Mouse (Mus musculus) hindbrain, embryonic 13.5 days (tissue): ENCODE data around the gene Sgpp1. TPM values are rescaled to one million over a fixed set of nuclear protein-coding genes. Genes with fewer than 3 reads are reported as not detected.
"Not testable (repeated sequence)": the region's sequence is repeated elsewhere in the genome, so short reads cannot be mapped to it uniquely, and the experiment has no call there.

ENCODE experiments used
- ATAC-seq: fragments of 200-750 bp; cut with Nextera tagmentation; 2 replicates; pipeline ENCODE4 v1.8.0; 2017; ENCODE audit warnings: moderate TSS enrichment; ENCODE audit not compliant: low FRiP score
- H3K27ac ChIP-seq: fragments of 300-500 bp; sonication (generic); 2 replicates; pipeline ENCODE4 v1.5.1; 2015; ENCODE audit warnings: inconsistent platforms, mild to moderate bottlenecking, moderate library complexity
- H3K27me3 ChIP-seq: fragments of 300-500 bp; sonication (generic); 2 replicates; pipeline ENCODE4 v1.6.1; 2015; ENCODE audit warnings: mild to moderate bottlenecking, inconsistent platforms
- H3K36me3 ChIP-seq: fragments of 300-500 bp; sonication (generic); 2 replicates; pipeline ENCODE4 v1.6.1; 2015; ENCODE audit warnings: mild to moderate bottlenecking, inconsistent platforms
- H3K4me1 ChIP-seq: fragments of 300-500 bp; sonication (generic); replicated peaks from 2 replicates; pipeline ENCODE4 v1.6.1; 2015; ENCODE audit warnings: inconsistent platforms
- H3K4me2 ChIP-seq: fragments of 300-500 bp; sonication (generic); 2 replicates; pipeline ENCODE4 v1.6.1; 2015; ENCODE audit warnings: inconsistent platforms, mild to moderate bottlenecking, moderate library complexity
- H3K4me3 ChIP-seq: fragments of 300-500 bp; sonication (generic); 2 replicates; pipeline ENCODE4 v1.5.1; 2015; ENCODE audit warnings: mild to moderate bottlenecking, inconsistent platforms
- H3K9ac ChIP-seq: fragments of 300-500 bp; sonication (generic); 2 replicates; pipeline ENCODE4 v1.6.1; 2015; ENCODE audit warnings: mild to moderate bottlenecking, inconsistent platforms
- H3K9me3 ChIP-seq: fragments of 300-500 bp; sonication (generic); 2 replicates; pipeline ENCODE4 v1.6.1; 2016; ENCODE audit warnings: inconsistent platforms
- WGBS: fragments of 180-500 bp; shearing (Covaris S2); methylation state at CpG from one replicate; pipeline ENCODE4 v1.1.7; 2015; 5-methylcytosine and 5-hydroxymethylcytosine counted together
- polyA plus RNA-seq: library from polyadenylated mRNA; unstranded; fragments of >200 nt; fragmentation: Nextera tagmentation; extraction: Ambion mirVana; gene quantifications from 2 replicates; pipeline ENCODE4 v1.2.1, GENCODE M21; 2015

Gene Sgpp1
- polyA plus RNA-seq, 1 experiment from 2014 or later = 9.2 TPM

DNA sequence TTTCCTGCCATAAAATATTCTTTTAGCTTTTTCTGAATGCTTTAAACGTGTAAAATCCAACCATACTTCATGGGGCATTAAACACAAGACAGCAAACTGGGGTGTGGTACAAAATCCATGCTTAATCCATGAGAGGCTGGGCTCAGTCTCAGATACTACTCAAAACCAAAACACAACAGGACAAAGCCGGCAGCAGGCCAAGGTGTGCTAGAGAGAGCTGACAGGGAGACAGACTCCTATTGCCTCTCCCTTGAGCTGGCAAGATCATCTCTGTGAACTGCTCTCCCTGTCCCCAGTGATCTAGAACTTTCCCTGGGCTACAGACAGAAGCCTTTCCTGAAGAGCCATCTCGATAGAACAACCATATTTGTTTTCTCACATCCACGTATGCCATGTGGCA lies 5.1 kb downstream of the Sgpp1 start:
- H3K27me3 ChIP-seq = 0 out of 2 replicates have a peak, but pooled peaks cover 7% of the 10 kb centered on the region
- peaks cover 3% of the 10 kb centered on the region for H3K36me3 ChIP-seq
- no peak overlapping the region for H3K9ac ChIP-seq
- no peak overlapping the region for H3K27ac ChIP-seq
- no peaks in the 10 kb centered on the region for H3K9me3 ChIP-seq
- 80% methylated on average over 4 of the region's 4 CpGs for WGBS
- no peak for ATAC-seq
- no peak overlapping the region for H3K4me3 ChIP-seq
- no peak overlapping the region for H3K4me2 ChIP-seq
- peaks cover 26% of the 10 kb centered on the region for H3K4me1 ChIP-seq

DNA sequence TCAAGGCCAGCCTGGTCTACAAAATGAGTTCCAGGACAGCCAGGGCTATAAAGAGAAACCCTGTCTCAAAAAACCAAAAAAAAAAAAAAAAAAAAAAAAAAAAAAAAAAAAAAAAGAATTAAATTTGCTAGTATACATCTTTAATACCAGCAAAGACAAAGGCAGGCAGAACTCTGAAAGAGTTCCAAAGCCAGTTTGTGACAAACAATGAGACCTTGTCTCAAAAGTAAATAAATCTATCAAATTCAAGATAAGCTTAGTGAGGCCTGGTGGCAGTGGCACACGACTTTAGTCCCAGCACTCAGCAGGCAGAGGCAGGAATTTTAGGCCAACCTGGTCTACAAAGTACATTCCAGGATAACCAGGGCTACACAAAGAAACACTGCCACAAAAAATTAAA lies 5.7 kb downstream of the Sgpp1 start:
- H3K36me3 ChIP-seq = peaks cover 3% of the 10 kb centered on the region
- H3K4me2 ChIP-seq = no peak overlapping the region
- H3K9me3 ChIP-seq = no peaks in the 10 kb centered on the region
- H3K9ac ChIP-seq = no peak overlapping the region
- H3K27me3 ChIP-seq = 0 out of 2 replicates have a peak, but pooled peaks cover 7% of the 10 kb centered on the region
- WGBS = 81% methylated on average over 1 of the region's 1 CpGs
- no peak overlapping the region for H3K27ac ChIP-seq
- ATAC-seq = no peak
- no peak overlapping the region for H3K4me3 ChIP-seq
- H3K4me1 ChIP-seq = peaks cover 26% of the 10 kb centered on the region

DNA sequence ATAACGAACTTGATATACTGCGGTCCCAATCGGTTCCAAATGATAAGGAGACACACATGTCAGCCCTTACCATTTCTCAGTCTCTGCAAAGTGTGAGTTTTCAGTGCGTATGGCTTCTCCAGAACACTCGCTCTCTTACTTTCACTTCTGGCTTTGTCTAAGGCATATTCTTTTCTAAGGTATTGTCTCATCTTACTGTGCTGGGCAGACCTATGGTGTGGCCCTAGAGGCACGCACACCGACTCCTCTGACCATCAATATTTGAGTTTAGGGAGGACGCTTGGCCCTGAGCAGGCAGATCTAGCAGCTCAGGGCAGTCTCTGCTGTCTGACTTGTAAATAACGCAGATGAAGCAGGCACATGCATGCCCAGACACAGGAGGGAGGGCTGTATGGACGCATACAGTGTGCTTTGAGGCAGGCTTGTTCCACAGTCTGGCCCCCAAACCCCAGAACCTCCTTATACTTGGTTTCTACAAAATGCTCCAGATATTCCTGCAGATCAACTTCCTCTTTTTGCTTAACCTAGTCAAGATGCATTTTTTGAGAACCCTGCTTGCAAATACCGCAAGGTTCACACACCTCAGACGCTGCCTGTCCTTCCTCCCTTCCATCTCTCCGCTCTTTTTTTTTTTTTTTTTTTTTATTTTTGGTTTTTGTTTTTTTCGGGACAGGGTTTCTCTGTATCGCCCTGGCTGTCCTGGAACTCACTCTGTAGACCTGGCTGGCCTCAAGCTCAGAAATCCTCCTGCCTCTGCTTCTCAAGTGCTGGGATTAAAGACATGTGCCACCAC lies 8.0 kb downstream of the Sgpp1 start:
- no peaks in the 10 kb centered on the region for H3K9me3 ChIP-seq
- WGBS = 94% methylated on average over 15 of the region's 15 CpGs

DNA sequence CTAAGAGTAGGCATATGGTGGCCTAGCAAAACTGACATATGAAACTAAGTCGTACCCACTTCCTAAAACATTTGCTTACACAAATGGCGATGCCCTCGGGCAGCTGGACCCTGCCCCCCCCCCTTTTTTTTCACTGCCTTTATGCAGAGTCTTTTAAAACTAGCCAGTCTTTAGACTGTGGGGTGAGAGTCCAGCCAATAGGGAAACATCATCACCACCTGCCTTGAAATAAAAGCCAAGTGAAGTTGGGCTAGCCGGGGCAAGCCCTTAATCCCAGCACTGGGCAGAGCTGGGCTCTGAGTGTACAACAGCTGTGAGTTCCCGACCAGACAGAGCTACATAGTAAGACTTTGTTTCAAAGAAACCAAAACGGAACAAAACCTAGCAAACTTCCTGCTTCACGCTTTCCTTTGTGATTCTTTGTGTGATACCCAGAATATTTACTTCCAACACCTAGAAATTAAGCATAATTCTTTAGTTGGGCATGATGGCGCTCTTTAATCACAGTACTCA lies 9.1 kb downstream of the Sgpp1 start:
- no peaks in the 10 kb centered on the region for H3K9me3 ChIP-seq
- H3K4me3 ChIP-seq = no peak overlapping the region
- H3K27ac ChIP-seq = no peak overlapping the region
- no peak overlapping the region for H3K4me2 ChIP-seq
- H3K36me3 ChIP-seq = peaks cover 3% of the 10 kb centered on the region
- H3K27me3 ChIP-seq = no peaks in the 10 kb centered on the region
- H3K9ac ChIP-seq = no peak overlapping the region
- 79% methylated on average over 8 of the region's 8 CpGs for WGBS
- ATAC-seq = no peak
- no peaks in the 10 kb centered on the region for H3K4me1 ChIP-seq

More for the DNA sequence above, 8.0 kb downstream of the Sgpp1 start:
- no peak overlapping the region for H3K4me2 ChIP-seq
- H3K4me1 ChIP-seq = 0 out of 2 replicates have a peak, but pooled peaks cover 5% of the 10 kb centered on the region
- no peak overlapping the region for H3K9ac ChIP-seq
- no peak for ATAC-seq
- peaks cover 3% of the 10 kb centered on the region for H3K36me3 ChIP-seq
- H3K27ac ChIP-seq = no peak overlapping the region
- H3K27me3 ChIP-seq = no peaks in the 10 kb centered on the region
- no peak overlapping the region for H3K4me3 ChIP-seq

DNA sequence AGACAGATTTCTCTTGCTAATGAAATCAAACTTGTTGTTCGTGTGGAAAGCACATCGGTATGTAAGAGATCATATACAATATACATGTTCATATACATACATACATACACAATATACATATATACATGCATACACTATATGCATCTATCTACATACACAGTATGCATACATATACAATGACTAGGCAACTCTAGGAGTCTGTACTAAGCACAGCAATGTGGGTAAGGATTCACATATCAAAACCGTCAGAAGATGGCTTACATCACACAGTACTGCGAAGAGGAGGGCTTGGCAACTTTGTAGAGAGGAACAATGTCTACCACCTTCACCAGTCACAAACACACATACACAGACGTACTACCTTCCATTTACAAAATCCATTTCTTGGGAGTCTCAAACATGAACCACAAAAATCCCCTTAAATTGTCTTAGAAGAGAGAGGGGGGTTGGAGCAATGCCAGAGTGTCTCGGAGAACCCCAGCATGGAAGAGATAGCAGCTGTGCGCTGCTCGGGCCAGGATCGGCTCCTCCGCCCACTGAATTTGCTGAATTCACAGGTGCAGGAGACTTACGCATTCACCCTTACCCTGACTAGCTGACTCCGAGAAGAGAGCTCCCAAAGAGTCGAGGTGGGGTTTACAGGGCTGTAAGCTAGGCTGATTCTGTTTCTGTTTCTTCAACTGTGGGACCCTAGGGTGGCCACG lies 10.8 kb downstream of the Sgpp1 start:
- no peaks in the 10 kb centered on the region for H3K4me1 ChIP-seq
- no peaks in the 10 kb centered on the region for H3K27me3 ChIP-seq
- H3K27ac ChIP-seq = no peak overlapping the region
- H3K9me3 ChIP-seq = no peaks in the 10 kb centered on the region
- H3K9ac ChIP-seq = no peak overlapping the region
- H3K4me2 ChIP-seq = no peak overlapping the region
- WGBS = 89% methylated on average over 14 of the region's 14 CpGs
- no peak for ATAC-seq
- H3K36me3 ChIP-seq = peaks cover 8% of the 10 kb centered on the region
- no peak overlapping the region for H3K4me3 ChIP-seq

DNA sequence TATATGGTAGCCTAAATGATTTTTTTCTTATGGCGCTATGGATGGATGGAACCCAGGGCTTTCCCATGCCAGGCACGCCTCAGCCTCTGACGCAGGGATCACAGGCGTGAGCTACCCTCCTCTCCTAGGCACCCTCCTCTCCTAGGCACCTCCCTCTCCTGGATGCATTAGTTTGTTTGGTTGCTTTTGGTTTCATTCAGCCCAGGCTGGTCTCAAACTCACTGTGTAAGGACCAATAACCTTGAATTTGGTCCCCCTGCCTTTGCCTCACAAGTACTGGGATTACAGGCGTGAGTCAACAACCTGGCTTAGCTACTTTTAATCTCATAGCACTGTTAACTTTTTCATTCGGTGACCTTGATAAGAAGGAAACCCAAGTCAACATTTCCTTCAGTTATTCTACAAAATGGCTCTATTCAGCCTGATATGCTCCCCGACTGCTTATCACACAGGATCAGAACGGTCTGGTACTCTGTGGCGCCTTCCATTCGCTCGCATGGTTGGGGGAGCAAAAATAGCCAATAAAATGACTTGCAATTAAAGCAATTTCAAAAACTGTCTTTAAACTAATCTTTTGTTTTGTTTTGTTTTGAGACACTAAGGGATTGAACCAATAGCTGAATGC lies 11.6 kb downstream of the Sgpp1 start:
- peaks cover 12% of the 10 kb centered on the region for H3K36me3 ChIP-seq
- no peak overlapping the region for H3K9ac ChIP-seq
- H3K4me2 ChIP-seq = no peak overlapping the region
- WGBS = 90% methylated on average over 11 of the region's 11 CpGs
- no peak overlapping the region for H3K27ac ChIP-seq
- no peak overlapping the region for H3K4me3 ChIP-seq
- ATAC-seq = no peak
- no peaks in the 10 kb centered on the region for H3K4me1 ChIP-seq
- H3K27me3 ChIP-seq = no peaks in the 10 kb centered on the region
- no peaks in the 10 kb centered on the region for H3K9me3 ChIP-seq

DNA sequence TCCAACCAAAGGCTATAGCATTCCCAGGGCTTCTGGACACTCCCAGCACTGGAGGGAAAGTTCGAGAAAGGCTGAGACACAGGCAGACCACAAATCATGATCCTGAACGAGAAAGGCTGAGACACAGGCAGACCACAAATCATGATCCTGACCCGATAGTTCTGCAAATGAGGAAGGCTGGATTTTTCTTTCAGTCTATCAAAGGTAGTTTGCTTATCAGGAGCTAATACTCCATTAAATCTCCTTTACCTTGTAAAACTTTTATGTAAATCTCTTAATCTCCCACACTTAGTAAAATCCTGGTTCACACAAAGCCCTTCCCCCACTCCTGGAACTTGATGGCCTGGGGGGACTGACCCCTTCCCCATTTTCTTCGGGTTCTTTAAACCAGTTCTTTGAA lies 13.6 kb downstream of the Sgpp1 start:
- Histone ChIP-seq H3K36me3 (peaks cover 11% of the 10 kb centered on the region; the same call in 1 of the 2 replicates), H3K27ac (no peak overlapping the region), H3K4me2 (no peak overlapping the region), H3K9me3 (no peaks in the 10 kb centered on the region), H3K4me1 (no peaks in the 10 kb centered on the region), H3K27me3 (no peaks in the 10 kb centered on the region), H3K4me3 (no peak overlapping the region), H3K9ac (no peak overlapping the region)
- WGBS = 28% methylated on average over 4 of the region's 4 CpGs
- ATAC-seq = no peak

DNA sequence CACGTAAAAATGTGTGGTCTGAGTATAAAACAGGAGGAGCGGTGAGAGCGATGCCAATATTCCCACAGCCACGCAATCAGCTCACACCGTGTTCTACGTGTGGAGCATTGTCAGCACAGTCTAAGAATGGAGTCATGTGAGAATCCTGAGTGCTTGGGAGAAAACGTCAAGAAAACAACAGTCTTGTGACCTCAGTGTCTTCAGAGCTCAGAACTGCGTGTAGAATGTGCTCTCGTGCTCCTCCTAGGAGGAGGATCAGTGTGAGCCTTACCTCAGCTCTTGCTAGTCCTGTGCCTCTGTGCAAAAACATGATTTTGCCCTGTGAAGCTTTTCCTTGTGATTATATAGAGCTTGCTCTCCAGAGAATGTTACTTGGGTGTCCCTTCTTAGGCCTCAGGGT lies 14.5 kb downstream of the Sgpp1 start:
- 67% methylated on average over 9 of the region's 9 CpGs for WGBS
- no peak overlapping the region for H3K27ac ChIP-seq
- no peak overlapping the region for H3K4me3 ChIP-seq
- H3K4me1 ChIP-seq = no peaks in the 10 kb centered on the region
- no peak overlapping the region for H3K9ac ChIP-seq
- ATAC-seq = no peak
- H3K9me3 ChIP-seq = no peaks in the 10 kb centered on the region
- H3K27me3 ChIP-seq = no peaks in the 10 kb centered on the region
- peaks cover 16% of the 10 kb centered on the region for H3K36me3 ChIP-seq
- no peak overlapping the region for H3K4me2 ChIP-seq

DNA sequence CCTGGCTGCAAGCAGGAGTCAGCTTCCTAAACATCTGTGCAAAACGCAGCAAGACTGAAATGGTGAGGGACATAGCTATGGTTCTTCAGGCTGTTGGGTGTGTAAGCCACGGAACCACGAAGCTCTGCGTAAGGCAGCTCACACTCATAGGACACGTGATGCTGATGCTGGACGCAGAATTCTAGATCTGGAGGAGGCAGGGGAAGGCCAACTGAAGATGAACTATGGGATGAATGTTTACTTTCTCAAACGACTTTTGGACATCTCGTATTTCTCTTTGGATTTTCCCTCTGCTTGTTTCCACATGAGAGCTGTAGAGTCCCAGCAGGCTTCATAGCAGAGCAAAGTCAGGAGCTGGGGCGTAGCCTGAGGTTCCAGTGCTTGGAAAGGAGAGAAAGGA lies 21.9 kb downstream of the Sgpp1 start:
- Histone ChIP-seq H3K4me3 (no peak overlapping the region), H3K9me3 (no peaks in the 10 kb centered on the region), H3K4me1 (no peaks in the 10 kb centered on the region), H3K36me3 (peaks cover 5% of the 10 kb centered on the region; the same call in 1 of the 2 replicates), H3K9ac (no peak overlapping the region), H3K27me3 (no peaks in the 10 kb centered on the region), H3K27ac (no peak overlapping the region), H3K4me2 (no peak overlapping the region)
- 90% methylated on average over 9 of the region's 9 CpGs for WGBS
- no peak for ATAC-seq

DNA sequence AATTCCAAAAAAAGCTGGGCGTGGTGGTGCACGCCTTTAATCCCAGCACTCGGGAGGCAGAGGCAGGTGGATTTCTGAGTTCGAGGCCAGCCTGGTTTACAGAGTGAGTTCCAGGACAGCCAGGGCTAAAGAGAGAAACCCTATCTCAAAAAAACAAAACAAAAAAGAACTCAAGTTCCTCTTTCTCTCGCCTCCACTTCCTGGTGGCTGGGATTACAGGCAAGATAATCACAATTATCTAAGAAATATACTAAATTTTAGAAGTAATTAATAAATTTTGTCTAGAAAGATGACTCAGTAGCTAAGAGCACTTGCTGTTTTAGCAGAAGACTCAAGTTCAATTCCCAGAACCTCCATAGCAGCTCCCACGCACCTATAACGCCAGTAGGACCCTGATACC lies 22.6 kb downstream of the Sgpp1 start:
- 91% methylated on average over 7 of the region's 7 CpGs for WGBS
- H3K27ac ChIP-seq = not testable (repeated sequence)

DNA sequence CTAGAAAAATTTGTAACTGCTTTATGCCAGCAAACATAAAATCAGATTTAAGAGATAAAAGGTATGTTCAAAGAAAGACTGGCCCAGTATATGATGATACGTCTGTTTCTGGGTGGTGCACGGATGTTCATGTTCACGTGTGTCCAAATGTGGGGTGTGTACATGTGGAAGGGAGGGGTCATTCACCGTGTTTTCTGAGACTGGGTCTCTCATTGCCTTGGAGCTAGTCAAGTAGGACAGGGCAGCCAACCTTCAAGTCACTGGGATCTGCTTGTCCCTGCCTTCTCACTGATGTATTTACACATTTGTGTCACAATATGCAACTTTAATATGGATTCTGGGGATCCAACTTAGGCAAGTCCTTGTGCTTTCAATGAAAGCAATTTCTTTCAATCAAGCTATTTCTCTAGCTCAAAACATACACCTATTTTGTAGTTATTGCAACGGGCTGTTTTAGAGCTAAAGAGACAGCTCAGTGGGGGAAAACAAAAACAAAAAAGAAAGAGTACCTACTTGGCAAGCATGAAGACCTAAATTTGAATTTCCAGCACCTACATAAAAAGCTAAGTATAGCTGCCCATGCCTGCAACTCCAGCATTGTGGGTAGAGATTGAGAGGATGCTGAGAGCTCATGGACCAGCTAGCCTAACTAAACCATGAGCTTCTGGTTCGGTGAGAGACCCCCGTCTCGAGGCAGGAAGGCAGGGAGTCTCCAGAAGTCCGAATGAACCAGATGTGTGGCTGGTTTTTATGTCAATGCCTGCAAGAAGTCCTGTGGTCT lies 24.7 kb downstream of the Sgpp1 start:
- 90% methylated on average over 9 of the region's 9 CpGs for WGBS
- Histone ChIP-seq H3K9me3 (no peaks in the 10 kb centered on the region), H3K4me1 (no peaks in the 10 kb centered on the region), H3K4me2 (no peak overlapping the region), H3K27me3 (no peaks in the 10 kb centered on the region), H3K4me3 (no peak overlapping the region), H3K27ac (no peak overlapping the region), H3K36me3 (no peaks in the 10 kb centered on the region; the same call in 1 of the 2 replicates), H3K9ac (no peak overlapping the region)
- no peak for ATAC-seq

More for the DNA sequence above, 22.6 kb downstream of the Sgpp1 start:
- not testable (repeated sequence) for H3K27me3 ChIP-seq, H3K36me3 ChIP-seq, H3K4me3 ChIP-seq, H3K4me1 ChIP-seq, H3K9me3 ChIP-seq, H3K4me2 ChIP-seq, H3K9ac ChIP-seq, ATAC-seq

DNA sequence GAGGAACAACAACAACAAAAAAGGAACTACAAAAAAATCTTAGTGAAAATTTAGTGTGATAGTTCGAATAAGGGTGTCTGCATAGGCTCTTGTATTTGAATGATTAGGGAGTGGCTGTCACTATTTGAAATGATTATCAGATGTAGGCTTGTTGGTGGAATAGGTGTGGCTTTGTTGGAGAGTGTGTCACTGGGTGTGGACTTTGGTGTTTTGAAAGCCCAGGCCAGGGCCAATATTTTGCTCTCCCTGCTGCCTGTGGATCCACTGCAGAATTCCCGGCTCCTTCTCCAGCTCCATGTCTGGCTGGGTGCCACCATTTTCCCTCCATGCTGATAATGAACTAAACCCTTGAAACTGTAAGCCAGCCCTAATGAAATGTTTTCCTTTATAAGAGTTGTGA lies 26.0 kb downstream of the Sgpp1 start:
- H3K36me3 ChIP-seq = no peaks in the 10 kb centered on the region; the same call in 1 of the 2 replicates
- no peaks in the 10 kb centered on the region for H3K27me3 ChIP-seq
- no peak overlapping the region for H3K27ac ChIP-seq
- no peak overlapping the region for H3K4me3 ChIP-seq
- ATAC-seq = no peak
- H3K9ac ChIP-seq = no peak overlapping the region
- H3K9me3 ChIP-seq = no peaks in the 10 kb centered on the region
- WGBS = 89% methylated on average over 2 of the region's 2 CpGs
- H3K4me1 ChIP-seq = no peaks in the 10 kb centered on the region
- no peak overlapping the region for H3K4me2 ChIP-seq
